Mouse (Mus musculus): Measurements from ENCODE around the gene Cldn9.

DNA sequence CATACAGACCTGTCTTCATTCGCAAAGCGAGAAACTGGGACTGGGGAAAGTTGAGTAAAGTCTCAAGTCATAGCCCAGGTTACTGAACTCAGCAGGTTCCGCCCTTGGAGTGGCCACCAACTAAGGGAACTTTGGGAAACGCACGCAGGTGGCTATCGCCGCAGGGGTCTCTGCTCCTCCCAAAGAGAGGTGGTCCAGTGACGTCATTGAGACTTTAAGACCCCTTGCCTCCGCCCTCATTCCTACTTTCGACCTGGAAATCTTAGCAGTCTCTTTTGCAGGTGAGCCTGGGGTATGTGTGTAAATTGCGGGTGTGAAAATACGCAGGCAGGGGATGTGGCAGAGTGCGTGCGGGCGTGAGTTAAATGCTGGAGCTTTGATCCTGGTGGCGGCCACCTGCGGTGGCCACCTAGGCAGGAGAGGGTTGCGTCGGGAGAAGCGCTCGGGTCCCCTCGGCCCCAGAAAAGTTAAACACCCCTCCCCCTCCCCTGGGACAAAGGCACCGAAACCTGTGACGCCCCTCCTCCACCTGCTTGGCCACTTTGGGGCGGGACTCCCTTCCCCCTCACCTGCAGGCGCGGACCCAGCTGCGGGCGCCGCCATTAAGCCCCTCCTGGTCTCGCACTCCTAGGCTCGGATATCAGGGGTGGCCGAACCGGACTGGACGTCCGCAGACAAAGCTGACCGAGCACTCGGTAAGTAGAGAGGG is 4.5 kb downstream of the Cldn9 start, which contains the start of gene Cldn6:
- TF ChIP-seq CTCF (IDR thresholded peaks at IDR 0.05; ENCODE audit: extremely low read depth, insufficient read length, insufficient replicate concordance, low read depth, low read length), result no peak
- TF ChIP-seq POLR2A (IDR thresholded peaks at IDR 0.05; ENCODE audit: low read depth, low read length), result no peak
